Mouse (Mus musculus) G1E (cell line): ENCODE measurements at regions not wholly inside any gene's neighbourhood (a gene's known extent, or its start where the extent isn't known, plus 50 kb on each side); places are given as distances from the start of the nearest gene placed in this dataset.

Experiments used
- CTCF ChIP-seq: IDR thresholded peaks from 2 replicates; pipeline ENCODE4 v1.5.1; 2012; ENCODE audit warnings: low read depth, low read length, inconsistent platforms, mixed read lengths
- GATA1 ChIP-seq: IDR thresholded peaks from 2 replicates; pipeline ENCODE4 v1.6.1; 2012; ENCODE audit warnings: borderline replicate concordance, low read length, inconsistent platforms, mixed read lengths
- POLR2AphosphoS5 ChIP-seq: IDR thresholded peaks from 2 replicates; pipeline ENCODE4 v1.6.1; 2012; ENCODE audit warnings: low read depth, low read length, inconsistent platforms; ENCODE audit not compliant: insufficient replicate concordance
- TAL1 ChIP-seq: conservative IDR thresholded peaks from 2 replicates; pipeline ENCODE4 v1.6.1; 2012; ENCODE audit warnings: low read depth, low read length, inconsistent platforms, mixed read lengths

DNA sequence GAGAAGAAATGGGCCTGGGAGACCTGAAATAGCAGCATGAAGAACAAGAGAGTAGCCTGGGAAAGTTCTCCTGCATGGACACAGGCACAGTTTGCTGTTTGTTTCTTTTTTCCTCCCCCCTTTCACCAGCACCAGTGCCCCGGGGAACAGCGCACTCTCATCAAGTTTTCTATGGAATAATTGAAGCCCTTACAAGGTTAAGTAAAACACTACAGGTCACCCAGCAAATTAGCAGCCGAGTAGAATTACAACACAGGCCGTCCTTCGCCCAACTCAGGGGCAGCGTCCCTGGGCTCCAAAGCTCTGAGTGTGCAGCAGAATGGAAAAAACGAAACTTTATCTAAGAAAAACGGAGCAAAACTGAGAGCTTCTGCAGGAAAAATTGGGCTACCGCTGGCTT lies 381.6 kb upstream of the Jarid2 start:
- TF ChIP-seq POLR2AphosphoS5 = no peak
- no peak for TF ChIP-seq CTCF
- TF ChIP-seq GATA1 = no peak
- TF ChIP-seq TAL1 = no peak
